Mouse (Mus musculus): ENCODE measurements around the gene Mrps16. TPM values are rescaled to one million over a fixed set of nuclear protein-coding genes. Genes with fewer than 3 reads are reported as not detected.

The Mrps16 gene
- 82.9 and 90.6 TPM in 2 replicates for polyA plus RNA-seq (2015; fragmentation: Nextera tagmentation; extraction: Ambion mirVana)

GRCm38 (mm10) chr14:20393205-20393913 is at the start of gene Mrps16:
Gene Mrps16, minus strand, starts transcription at chr14:20393634.
- peak within 1 kb of the TSS; percentile 58 for H3K4me2 ChIP-seq (replicated peaks)
- peak within 1 kb of the TSS; percentile 88 for H3K27ac ChIP-seq (replicated peaks)
- WGBS: under 1% methylated on average over 68 of the region's 68 CpGs
- ATAC-seq (ENCODE audit: insufficient number of reproducible peaks, low FRiP score, low TSS enrichment, low read depth): peak; percentile 96
- H3K4me1 ChIP-seq: peaks cover 6% of the 10 kb centered on the region; the same call in 1 of the 2 replicates
- peak within 1 kb of the TSS; percentile 81 for H3K4me3 ChIP-seq (replicated peaks)
- H3K9me3 ChIP-seq (replicated peaks): no peaks in the 10 kb centered on the region
- H3K9ac ChIP-seq: peak within 1 kb of the TSS; percentile 91
- no peaks in the 10 kb centered on the region for H3K27me3 ChIP-seq
- peaks cover 17% of the 10 kb centered on the region for H3K36me3 ChIP-seq

GRCm38 (mm10) chr14:20442252-20442651 is 48.8 kb upstream of the Mrps16 start:
- H3K27ac ChIP-seq (replicated peaks): no peak overlapping the region

GRCm38 (mm10) chr14:20436976-20437375 is 43.5 kb upstream of the Mrps16 start:
- Histone ChIP-seq H3K27ac (replicated peaks) (no peak overlapping the region), H3K9me3 (replicated peaks) (no peaks in the 10 kb centered on the region), H3K9ac (no peak overlapping the region), H3K4me1 (no peaks in the 10 kb centered on the region), H3K4me3 (replicated peaks) (no peak overlapping the region), H3K4me2 (replicated peaks) (no peak overlapping the region), H3K36me3 (no peaks in the 10 kb centered on the region), H3K27me3 (no peaks in the 10 kb centered on the region)
- ATAC-seq (ENCODE audit: insufficient number of reproducible peaks, low FRiP score, low TSS enrichment, low read depth): no peak
- 68% methylated on average over 6 of the region's 6 CpGs for WGBS

More at GRCm38 (mm10) chr14:20442252-20442651, 48.8 kb upstream of the Mrps16 start:
- Histone ChIP-seq H3K36me3 (no peaks in the 10 kb centered on the region), H3K4me2 (replicated peaks) (no peak overlapping the region), H3K4me1 (no peaks in the 10 kb centered on the region), H3K27me3 (no peaks in the 10 kb centered on the region), H3K9me3 (replicated peaks) (no peaks in the 10 kb centered on the region), H3K4me3 (replicated peaks) (no peak overlapping the region), H3K9ac (no peak overlapping the region)
- WGBS: 47% methylated on average over 17 of the region's 17 CpGs
- no peak for ATAC-seq (ENCODE audit: insufficient number of reproducible peaks, low FRiP score, low TSS enrichment, low read depth)

GRCm38 (mm10) chr14:20432420-20432819 is 39.0 kb upstream of the Mrps16 start:
- no peaks in the 10 kb centered on the region for H3K27me3 ChIP-seq
- no peaks in the 10 kb centered on the region for H3K4me1 ChIP-seq
- no peak overlapping the region for H3K4me3 ChIP-seq (replicated peaks)
- no peak for ATAC-seq (ENCODE audit: insufficient number of reproducible peaks, low FRiP score, low TSS enrichment, low read depth)
- no peak overlapping the region for H3K4me2 ChIP-seq (replicated peaks)
- no peak overlapping the region for H3K9ac ChIP-seq
- no peaks in the 10 kb centered on the region for H3K36me3 ChIP-seq
- no peaks in the 10 kb centered on the region for H3K9me3 ChIP-seq (replicated peaks)
- no peak overlapping the region for H3K27ac ChIP-seq (replicated peaks)
- WGBS: 85% methylated on average over 4 of the region's 4 CpGs

GRCm38 (mm10) chr14:20431726-20432125 is 38.3 kb upstream of the Mrps16 start:
- no peak overlapping the region for H3K4me2 ChIP-seq (replicated peaks)
- no peaks in the 10 kb centered on the region for H3K4me1 ChIP-seq
- 45% methylated on average over 6 of the region's 6 CpGs for WGBS
- peak overlapping the region; percentile 36; the same call in 1 of the 2 replicates for H3K27ac ChIP-seq (replicated peaks)
- H3K36me3 ChIP-seq: no peaks in the 10 kb centered on the region
- no peak overlapping the region for H3K9ac ChIP-seq
- no peak overlapping the region for H3K4me3 ChIP-seq (replicated peaks)
- peak; percentile 54; the same call in 1 of the 2 replicates for ATAC-seq (ENCODE audit: insufficient number of reproducible peaks, low FRiP score, low TSS enrichment, low read depth)
- no peaks in the 10 kb centered on the region for H3K27me3 ChIP-seq
- H3K9me3 ChIP-seq (replicated peaks): no peaks in the 10 kb centered on the region

GRCm38 (mm10) chr14:20429833-20430232 is 36.4 kb upstream of the Mrps16 start:
- H3K36me3 ChIP-seq: no peaks in the 10 kb centered on the region
- ATAC-seq (ENCODE audit: insufficient number of reproducible peaks, low FRiP score, low TSS enrichment, low read depth): no peak
- WGBS: 46% methylated on average over 1 of the region's 1 CpGs
- no peaks in the 10 kb centered on the region for H3K27me3 ChIP-seq
- H3K9ac ChIP-seq: no peak overlapping the region
- H3K4me1 ChIP-seq: no peaks in the 10 kb centered on the region
- no peak overlapping the region for H3K4me3 ChIP-seq (replicated peaks)
- H3K9me3 ChIP-seq (replicated peaks): no peaks in the 10 kb centered on the region
- no peak overlapping the region for H3K4me2 ChIP-seq (replicated peaks)
- no peak overlapping the region for H3K27ac ChIP-seq (replicated peaks)

- Histone ChIP-seq H3K4me2 (replicated peaks) (no peak overlapping the region), H3K4me3 (replicated peaks) (no peak overlapping the region), H3K9me3 (replicated peaks) (no peaks in the 10 kb centered on the region), H3K9ac (no peak overlapping the region), H3K4me1 (no peaks in the 10 kb centered on the region), H3K36me3 (no peaks in the 10 kb centered on the region), H3K27ac (replicated peaks) (no peak overlapping the region), H3K27me3 (no peaks in the 10 kb centered on the region)
- no peak for ATAC-seq (ENCODE audit: insufficient number of reproducible peaks, low FRiP score, low TSS enrichment, low read depth)
- 10% methylated on average over 1 of the region's 1 CpGs for WGBS
Observed at GRCm38 (mm10) chr14:20428593-20428992, 35.2 kb upstream of the Mrps16 start.

- Histone ChIP-seq H3K9ac (no peak overlapping the region), H3K27me3 (no peaks in the 10 kb centered on the region), H3K9me3 (replicated peaks) (no peaks in the 10 kb centered on the region), H3K36me3 (no peaks in the 10 kb centered on the region), H3K4me3 (replicated peaks) (no peak overlapping the region), H3K27ac (replicated peaks) (no peak overlapping the region), H3K4me1 (no peaks in the 10 kb centered on the region), H3K4me2 (replicated peaks) (no peak overlapping the region)
- WGBS: 79% methylated on average over 6 of the region's 6 CpGs
- ATAC-seq (ENCODE audit: insufficient number of reproducible peaks, low FRiP score, low TSS enrichment, low read depth): no peak
Observed at GRCm38 (mm10) chr14:20423046-20423445, 29.6 kb upstream of the Mrps16 start.

- Histone ChIP-seq H3K27ac (replicated peaks) (no peak overlapping the region), H3K4me2 (replicated peaks) (no peak overlapping the region), H3K9ac (no peak overlapping the region), H3K36me3 (no peaks in the 10 kb centered on the region), H3K4me3 (replicated peaks) (no peak overlapping the region), H3K4me1 (no peaks in the 10 kb centered on the region), H3K27me3 (no peaks in the 10 kb centered on the region), H3K9me3 (replicated peaks) (no peaks in the 10 kb centered on the region)
- no peak for ATAC-seq (ENCODE audit: insufficient number of reproducible peaks, low FRiP score, low TSS enrichment, low read depth)
- 74% methylated on average over 7 of the region's 7 CpGs for WGBS
Observed at GRCm38 (mm10) chr14:20422257-20422656, 28.8 kb upstream of the Mrps16 start.

- WGBS: 59% methylated on average over 1 of the region's 1 CpGs
- Histone ChIP-seq H3K27me3 (no peaks in the 10 kb centered on the region), H3K4me1 (no peaks in the 10 kb centered on the region), H3K9me3 (replicated peaks) (no peaks in the 10 kb centered on the region), H3K27ac (replicated peaks) (no peak overlapping the region), H3K4me3 (replicated peaks) (no peak overlapping the region), H3K4me2 (replicated peaks) (no peak overlapping the region), H3K9ac (no peak overlapping the region), H3K36me3 (no peaks in the 10 kb centered on the region)
- no peak for ATAC-seq (ENCODE audit: insufficient number of reproducible peaks, low FRiP score, low TSS enrichment, low read depth)
Observed at GRCm38 (mm10) chr14:20400071-20400470, 6.6 kb upstream of the Mrps16 start.

GRCm38 (mm10) chr14:20398864-20399263 is 5.4 kb upstream of the Mrps16 start:
- no peak for ATAC-seq (ENCODE audit: insufficient number of reproducible peaks, low FRiP score, low TSS enrichment, low read depth)
- Histone ChIP-seq H3K27ac (replicated peaks) (no peak overlapping the region), H3K4me3 (replicated peaks) (no peak overlapping the region), H3K9ac (no peak overlapping the region), H3K36me3 (no peaks in the 10 kb centered on the region), H3K4me2 (replicated peaks) (no peak overlapping the region), H3K27me3 (no peaks in the 10 kb centered on the region), H3K9me3 (replicated peaks) (no peaks in the 10 kb centered on the region), H3K4me1 (no peaks in the 10 kb centered on the region)
- WGBS: 36% methylated on average over 4 of the region's 4 CpGs

- Histone ChIP-seq H3K9me3 (replicated peaks) (no peaks in the 10 kb centered on the region), H3K4me2 (replicated peaks) (no peak overlapping the region), H3K36me3 (no peaks in the 10 kb centered on the region), H3K9ac (no peak overlapping the region), H3K27me3 (no peaks in the 10 kb centered on the region), H3K4me1 (no peaks in the 10 kb centered on the region), H3K27ac (replicated peaks) (no peak overlapping the region), H3K4me3 (replicated peaks) (no peak overlapping the region)
- 72% methylated on average over 9 of the region's 9 CpGs for WGBS
- ATAC-seq (ENCODE audit: insufficient number of reproducible peaks, low FRiP score, low TSS enrichment, low read depth): no peak
Observed at GRCm38 (mm10) chr14:20397220-20397619, 3.8 kb upstream of the Mrps16 start.
